Mouse (Mus musculus) spleen, postnatal 4 days (tissue): ENCODE measurements around the gene Slc25a15.

Source experiments
- DNase-seq, 2 experiments: peaks; one replicate each; pipeline ENCODE4 v3.0.0; 2022; ENCODE audit warnings: low spot score in 2 of 2

Gene Slc25a15

DNA sequence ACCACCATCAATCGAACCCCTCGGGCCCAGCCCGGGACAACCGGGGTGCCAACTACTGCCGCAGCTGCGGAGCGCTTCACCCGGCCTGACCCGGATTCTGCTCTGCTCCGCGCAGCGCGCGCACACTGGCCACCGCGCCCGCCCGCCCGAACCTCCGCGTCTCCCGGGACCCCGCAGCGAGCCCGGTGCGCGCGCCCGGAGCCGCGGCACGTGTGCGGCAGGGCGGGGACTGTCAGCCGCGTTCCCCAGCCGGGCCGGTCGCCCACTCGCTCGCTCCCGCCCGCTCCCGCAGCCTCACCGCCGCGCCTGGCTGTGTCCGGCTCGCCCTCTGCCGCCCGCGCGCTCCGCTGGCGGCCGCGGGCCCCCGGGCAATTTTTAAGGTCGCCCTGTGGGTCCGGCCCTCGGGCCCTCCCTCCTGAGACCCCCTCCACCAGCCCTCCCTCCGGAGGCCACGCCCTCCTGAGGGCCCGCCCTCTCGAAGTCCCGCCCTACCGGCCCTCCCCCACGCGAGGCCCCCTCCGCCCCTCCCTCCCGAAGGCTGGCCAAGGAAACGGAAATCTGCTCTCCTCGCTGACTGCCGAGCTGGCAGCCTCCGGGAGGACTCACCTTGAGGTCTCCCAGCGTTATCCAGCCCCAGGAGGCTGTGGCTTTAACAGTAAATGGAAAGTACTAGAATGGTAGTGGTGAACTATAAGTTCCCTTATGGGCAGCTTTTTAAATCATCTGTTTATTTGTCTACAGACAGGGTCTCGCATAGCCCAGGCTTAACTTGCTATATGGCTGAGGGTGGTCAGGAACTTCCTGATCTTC is at the start of gene Slc25a15:
Gene Slc25a15, minus strand, starts transcription at position 456 of the 810 bp plus-strand sequence.
- DNase-seq: peak; percentile 83 to 90

DNA sequence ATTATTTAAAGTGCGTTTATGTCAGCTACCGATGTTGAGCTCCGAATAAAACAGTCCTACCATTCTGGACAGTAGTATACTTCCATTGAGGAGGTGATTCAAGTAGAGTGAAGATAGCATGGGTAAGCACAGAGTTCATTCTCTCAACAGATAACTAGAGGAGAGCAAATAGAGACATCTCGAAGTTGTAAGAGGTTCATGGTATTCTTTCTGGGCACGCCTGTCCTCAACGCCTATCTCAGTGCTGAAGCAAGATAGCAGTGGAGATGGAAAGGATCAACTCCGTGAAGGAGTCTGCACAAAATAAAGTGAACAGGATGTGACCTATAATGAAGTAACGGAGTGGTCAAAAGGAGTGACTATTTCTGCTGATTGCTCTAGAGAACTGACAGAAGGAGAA is 13.6 kb upstream of the Slc25a15 start:
- no peak for DNase-seq

DNA sequence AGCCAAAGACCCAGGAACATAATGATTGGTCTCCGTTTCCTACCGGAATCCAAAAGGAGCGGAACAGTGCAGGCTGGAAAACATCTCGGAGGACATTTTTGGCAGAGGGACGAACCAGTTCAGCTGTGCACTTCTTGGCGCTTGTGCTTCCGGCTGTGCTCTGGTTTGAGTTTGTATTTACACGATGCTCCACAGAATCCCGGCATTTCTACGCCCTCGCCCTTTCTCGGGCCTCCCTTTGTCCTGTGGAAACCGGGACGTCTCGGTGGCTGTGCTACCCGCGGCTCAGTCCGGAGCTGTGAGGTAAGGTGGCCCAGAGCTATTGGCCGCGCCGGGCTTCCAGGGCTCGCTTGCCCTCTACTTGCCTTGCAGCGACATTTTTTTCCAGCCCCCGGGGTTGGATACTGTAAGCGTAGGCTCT is 12.9 kb upstream of the Slc25a15 start, which contains the start of gene Mrps31:
Gene Mrps31, plus strand, starts transcription at position 80 of the 421 bp plus-strand sequence.
- DNase-seq: peak; percentile 78 to 87

DNA sequence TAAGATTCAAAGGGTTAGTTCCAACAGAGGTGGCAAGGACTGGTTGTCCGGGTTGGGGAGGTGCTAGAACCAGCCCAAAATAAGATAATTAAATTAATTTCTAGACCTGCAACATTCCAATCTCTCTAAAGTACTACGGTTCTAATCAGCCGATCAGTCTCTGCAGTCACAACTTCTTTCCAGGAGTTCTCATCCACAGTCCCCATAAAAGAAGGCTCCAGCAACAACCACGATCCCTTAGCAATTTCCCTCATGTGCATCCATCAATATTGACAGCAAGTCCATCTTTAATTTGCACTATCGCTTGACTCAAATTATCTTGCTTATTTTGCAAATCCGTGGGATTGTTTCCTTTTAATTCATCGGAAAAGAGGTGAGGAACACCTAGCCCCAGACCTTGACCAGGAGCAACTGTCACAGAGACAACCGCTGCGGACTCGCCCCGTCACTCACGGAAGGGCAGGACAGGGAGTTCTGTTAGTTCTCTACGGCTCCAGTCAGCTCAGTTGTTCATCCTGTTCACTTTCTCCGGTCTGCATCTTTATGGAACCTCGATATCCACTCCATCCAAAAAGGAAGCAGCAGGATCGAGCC is 12.4 kb upstream of the Slc25a15 start:
- no peak for DNase-seq

DNA sequence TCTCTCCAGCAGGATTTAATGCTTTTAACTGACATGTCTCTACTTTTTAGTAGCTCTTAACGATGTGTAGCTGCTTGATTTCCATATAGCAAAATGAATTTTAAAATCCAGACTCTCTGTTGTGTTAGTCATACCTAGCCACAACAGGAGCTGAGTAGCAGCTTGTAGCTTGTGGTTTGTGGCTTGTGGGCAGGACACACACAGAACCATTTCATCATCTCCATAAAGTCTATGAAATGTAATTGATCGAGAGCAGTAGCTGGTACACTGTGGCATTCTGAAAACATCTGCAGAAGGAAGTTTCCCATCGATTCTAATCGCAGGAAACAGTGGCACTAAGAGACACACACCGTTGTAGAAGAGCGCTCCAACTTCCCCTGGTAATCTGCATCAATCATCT is 7.3 kb upstream of the Slc25a15 start:
- DNase-seq: no peak

DNA sequence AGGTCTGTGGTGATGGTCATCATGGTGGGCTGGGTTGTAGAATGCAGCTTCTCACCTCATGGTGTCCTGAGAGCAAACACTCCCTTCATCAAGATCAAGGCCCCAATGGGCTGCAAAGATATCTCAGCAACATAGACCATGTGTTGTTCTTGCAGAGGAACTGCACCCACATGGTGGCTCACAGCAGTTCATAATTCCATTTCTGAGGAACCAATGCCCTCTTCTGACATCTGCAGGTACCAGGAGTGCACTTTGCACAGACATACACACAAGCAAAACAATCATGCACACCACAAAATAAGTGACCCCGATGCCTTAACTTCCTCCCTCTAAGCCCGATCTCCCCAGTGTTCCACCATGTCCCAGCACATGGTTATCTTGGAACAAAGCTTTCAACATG is 4.8 kb upstream of the Slc25a15 start:
- no peak for DNase-seq

DNA sequence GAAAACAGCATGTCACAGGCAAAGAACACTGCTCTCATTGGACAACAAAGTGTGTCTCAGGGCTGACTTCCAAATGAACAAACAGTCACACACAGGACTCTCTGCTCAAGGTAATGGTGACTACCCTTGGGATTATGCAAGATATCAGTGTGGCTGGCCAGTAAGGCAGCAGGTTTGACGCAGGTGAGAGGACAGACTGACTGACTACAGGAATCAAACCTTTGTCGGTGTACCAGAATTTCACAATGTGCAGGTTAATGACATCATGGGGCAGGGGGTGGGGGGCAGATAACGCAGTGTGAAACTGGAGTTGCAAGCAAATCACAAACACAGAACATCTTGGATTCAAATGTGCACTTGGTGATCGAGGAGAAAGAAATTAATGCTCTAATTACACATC is 2.2 kb upstream of the Slc25a15 start:
- DNase-seq: no peak

DNA sequence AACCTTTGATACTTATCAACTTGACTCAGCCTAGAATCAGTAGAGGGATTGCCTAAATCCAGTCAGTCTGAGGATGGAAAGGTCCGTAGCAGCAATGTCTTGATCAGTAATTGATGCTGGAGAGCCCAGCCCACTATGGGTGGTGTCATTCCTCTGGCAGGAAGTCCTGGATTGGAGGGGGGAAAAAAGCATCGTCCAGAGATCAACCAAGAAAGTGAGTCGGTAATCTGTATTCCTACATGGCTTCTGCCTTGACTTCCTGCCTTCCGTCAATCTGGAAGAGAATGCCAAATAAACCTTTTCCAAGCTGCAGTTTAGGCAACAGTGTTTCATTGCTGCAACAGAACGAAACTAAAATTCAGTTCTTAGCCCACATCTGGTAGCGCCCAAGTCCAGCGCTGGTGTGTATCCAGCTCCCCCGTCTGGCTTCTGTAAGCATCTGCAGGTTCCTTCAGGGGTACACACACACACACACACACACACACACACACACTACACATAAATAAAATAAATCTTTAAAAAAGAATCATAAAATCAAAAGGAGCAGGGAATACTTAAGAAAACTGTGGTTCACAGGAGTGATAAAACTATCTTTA is 986 bp upstream of the Slc25a15 start:
- no peak for DNase-seq

DNA sequence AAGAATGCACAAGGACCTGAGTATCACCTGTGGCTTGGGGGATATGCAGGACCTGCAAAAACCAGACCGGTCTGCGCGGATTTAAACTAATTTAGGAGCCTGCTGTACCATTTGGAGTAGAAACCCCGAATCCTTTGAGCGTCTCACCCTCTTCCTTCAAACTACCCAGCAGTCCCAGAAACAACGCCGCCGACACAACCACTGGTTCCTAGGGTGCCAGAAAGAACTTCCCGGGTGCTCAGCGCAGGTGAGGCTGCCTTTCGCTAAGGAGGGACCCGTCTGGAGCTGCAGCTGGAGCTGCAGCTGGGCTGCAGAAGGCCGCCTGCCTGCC is 621 bp downstream of the Slc25a15 start:
- no peak for DNase-seq

DNA sequence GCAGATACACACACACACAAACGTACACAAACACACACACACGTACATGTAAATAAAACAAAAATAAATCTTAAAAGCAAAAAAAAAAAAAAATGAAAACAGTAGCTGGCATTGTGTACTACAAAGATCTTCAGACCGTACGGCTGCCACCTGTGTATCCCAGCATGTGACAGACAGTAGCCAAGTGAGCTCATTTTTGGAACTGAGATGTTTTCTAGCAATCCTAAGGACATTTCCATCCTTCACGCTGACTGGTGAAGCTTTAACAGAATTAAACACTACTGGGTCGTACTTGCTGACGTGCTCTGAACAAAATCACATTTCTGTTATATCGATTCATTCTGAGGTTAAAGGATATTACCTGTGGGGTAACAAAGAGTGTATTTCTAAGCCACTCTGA is 3.1 kb downstream of the Slc25a15 start:
- DNase-seq: no peak

DNA sequence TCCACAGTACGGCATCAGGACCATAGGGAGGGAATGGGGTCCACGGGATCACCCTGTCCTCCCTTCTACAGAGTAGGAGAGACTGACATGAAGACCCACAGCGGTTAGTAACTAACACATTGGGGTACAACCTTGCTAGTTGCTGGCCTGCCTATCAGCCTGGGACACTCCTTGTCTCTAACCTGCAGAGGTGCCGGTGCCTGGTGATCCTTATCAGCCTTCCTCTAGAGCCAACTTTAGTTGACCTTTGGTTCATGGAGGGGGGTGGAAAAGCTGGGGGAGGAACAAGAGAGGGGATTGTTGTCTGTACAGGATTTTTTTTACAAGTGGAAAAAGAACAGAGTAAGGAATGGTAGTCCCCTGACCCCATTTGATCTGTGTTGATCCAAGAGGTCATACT is 3.9 kb downstream of the Slc25a15 start:
- DNase-seq: no peak

DNA sequence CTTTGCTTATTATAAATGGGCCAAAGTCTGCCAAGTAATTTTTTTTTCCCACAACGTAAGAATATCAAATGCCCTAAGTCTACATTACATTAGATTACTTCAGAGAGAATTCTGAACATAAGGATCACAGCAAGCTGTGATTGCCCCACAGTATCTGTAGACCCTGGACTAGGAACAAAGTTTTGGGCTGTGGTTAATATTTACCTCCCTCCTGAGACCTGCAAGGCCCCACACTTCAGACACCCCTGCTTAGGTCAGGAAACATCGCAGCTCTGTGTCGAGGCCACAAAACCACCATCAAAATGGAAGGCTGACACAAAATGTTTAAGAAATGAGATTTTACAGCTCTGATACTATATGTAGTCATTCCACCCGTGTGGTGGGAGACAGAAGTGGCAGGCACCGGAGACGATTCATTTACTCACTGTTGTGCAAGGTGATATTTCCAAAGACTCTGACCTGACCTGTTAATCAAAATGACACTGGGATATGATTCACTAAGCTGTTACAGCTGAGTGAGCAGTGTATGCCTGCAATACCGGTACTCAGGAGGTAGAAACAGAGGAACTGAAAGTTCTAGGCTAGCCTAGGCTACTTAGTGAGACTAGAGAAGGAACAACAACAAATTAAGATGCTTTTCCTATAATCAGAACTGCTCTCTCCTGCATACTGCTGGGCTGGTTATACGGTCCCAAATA is 7.5 kb downstream of the Slc25a15 start:
- no peak for DNase-seq

DNA sequence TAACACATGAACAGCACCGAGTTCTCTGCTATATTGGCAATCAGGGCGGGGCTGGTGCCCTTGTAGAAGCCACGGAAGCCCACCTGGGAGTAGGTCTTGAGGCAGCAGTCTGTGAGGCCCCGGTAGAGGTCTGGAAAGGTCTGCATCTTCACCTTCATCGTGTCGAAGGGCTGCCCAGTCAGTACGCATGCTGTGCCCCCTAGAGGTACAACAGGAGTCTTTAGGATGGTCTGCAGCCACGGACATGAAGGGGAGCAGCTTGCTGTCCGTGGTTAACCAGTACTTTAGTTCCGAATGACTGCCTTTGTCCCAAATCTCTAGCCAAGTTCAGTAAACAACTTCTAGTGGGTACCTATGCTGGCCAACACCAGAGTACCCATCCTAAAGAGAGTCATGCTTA is 8.5 kb downstream of the Slc25a15 start:
- no peak for DNase-seq

DNA sequence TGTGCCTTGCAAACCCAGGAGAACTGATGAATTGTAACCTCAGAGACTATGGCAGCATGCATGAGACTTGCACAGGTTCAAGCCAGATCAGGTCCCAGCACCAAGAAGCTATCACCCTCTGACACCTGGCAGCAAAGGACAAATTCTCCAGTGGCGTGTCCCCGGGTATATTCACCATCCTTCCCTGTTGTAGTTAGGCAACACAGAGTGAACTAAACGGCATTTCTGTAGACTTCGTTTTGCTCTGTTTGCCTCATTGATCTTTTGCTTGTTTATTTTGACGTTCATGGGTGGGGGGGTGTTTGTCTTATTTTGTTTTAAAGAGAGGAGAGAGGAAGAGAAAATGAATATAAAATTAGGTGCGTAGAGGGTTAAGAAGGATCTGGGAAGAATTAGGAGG is 13.2 kb downstream of the Slc25a15 start:
- no peak for DNase-seq

DNA sequence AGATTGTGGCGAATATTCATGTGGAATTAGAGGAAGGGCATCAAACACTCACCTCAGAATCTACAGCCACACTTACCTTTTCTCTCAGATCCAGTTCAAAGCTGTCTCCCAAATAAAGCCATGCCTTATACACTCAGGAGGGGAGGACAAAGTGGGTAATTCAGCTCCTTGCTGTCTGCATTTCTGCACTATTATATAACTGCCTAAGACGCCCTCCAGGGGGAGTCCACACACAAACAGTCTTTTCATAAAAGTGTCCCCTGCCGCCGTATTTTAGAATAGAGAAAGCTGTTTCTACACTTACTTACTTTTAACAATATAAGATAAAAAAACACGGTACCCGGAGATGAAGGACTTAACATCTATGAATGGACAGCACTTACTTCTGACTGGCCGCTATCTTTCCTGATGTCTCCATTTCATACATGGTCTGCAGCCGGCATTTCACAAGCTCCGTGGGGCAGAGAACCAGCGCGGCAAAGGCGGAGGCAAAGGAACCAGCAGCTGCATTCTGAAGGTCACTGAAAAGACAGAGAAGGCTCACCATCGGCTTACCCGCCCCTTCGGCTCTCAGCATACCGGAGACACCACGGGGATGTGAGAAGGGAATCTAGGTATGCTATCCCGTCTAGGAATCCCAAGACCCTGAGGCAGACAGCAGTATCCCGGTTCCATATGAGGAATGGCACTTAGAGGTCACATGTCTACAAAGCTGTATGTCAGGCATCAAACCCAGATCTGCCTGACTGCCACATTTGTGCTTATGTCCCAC is 15.4 kb downstream of the Slc25a15 start:
- no peak for DNase-seq

DNA sequence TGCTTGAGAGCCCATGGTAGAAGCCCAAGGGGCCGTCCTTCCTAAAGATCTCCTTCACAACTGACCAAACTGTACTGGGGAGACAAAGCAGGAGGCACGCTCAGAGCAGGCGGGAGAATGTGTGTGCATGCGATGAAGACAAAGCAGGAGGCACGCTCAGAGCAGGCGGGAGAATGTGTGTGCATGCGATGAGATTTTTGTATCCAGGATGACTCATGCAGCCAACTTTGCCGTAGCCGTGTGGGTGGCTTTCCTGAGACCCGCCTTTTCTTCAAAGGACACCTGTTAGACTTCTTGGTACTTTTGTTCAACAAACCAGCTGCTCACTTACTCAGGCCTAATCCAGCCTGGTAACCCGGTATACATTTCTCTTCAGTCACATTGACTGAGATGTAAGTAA is 17.5 kb downstream of the Slc25a15 start:
- DNase-seq: no peak

DNA sequence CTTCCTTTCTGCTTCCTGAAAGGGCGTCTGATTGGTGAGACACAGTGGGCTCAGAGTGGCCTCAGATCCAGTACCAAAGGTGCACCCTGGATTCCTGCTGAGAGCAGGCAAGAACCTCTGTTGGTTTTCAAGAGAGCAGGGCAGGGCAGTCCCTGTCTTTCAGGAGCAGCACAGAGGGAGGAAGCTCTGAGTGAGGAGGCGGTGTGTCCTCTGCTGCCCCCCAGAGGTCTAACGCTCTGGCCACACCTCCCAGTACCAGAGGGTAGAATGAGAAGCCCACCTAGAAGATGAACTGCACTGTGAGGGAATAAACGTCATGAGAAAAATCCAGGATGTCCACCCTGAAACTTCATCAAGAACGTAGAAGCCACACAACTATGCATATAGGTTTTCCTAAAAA is 21.5 kb downstream of the Slc25a15 start:
- DNase-seq: peak; percentile 40 to 71

DNA sequence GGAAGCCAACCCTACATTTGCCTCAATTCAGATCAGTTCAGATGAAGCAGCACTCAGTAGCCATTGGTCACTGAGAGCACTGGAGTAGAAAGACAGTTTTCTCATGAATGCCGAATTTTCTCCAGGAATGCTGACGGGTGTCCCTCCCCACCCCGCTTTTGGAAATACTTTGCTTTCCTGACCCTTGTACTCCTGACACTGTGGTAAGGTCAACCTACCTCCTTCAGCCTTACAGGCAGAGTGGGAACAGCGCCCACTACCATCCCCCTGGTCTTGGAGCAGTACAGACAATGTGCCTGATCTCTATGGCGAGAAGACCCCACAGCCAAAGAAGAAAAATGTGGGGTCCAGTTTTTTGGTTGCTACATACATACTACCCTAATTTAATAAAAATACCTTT is 22.1 kb downstream of the Slc25a15 start:
- no peak for DNase-seq

DNA sequence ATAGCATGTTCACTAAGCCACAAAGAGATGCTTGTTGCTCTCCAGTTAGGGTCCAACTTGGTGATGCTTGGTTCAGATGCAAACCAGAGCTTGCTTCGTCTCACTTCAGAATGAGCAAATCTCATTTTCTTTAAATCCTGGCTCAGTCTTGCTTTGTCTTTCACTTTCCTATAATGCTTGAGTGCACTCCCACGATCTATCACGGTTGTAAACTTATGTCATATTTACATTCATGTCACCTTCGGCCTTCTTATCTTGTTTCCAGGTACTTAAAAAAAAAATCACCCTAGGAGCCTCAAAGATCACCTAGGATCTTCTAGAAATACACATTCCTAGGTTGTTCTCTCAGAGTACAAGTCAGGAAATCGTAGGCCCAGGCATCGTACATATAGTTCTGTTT is 38.5 kb downstream of the Slc25a15 start:
- DNase-seq: no peak

DNA sequence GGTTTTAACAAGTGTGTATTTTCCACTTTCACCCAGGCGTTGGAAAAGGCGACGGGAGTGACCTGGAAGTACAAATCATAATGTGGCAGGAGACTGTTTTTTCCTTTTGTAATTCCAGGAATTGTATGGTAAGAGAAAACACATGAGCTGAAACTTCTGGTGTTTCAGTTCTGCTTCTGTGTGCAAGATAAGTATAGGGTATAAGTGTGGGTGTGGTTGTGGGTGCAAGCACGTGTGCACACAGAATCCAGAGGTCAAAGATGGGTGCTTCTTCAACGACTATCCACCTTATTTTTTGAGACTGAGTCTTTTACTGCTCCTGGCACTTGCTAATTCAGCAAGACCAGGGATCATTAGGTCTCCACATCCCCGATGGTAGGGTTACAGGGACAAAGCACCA is 39.0 kb downstream of the Slc25a15 start:
- DNase-seq: peak in 1 of 2 experiments; percentile 47

DNA sequence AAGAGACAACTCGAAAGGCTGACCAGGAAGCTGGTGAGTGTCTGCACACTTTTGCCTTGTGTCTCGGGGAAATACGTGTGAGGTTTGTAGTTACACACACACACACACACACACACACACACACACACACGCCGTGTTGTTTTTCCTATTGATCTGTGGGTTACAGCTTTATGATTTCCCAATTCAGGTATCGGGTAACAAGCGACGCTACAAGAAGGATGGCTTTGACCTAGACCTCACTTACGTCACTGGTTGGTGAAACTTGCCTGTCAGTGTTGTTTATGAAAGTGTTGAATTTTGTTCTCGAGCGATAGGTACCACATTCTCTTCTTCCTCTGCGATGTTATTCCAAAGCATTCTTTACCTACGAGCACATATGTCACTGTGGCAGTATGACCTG is 63.0 kb downstream of the Slc25a15 start:
- DNase-seq: no peak
